Mouse (Mus musculus) lung, embryonic 16.5 days (tissue): ENCODE results near the gene Ccdc30. TPM values are rescaled to one million over a fixed set of nuclear protein-coding genes. Genes with fewer than 3 reads are reported as not detected.

Experiments used
- ATAC-seq: fragments of 200-750 bp; cut with Nextera tagmentation; 2 replicates; pipeline ENCODE4 v1.8.0; 2017; ENCODE audit warnings: low read depth, mild to moderate bottlenecking, moderate library complexity
- H3K27ac ChIP-seq: fragments of 300-500 bp; sonication (generic); 2 replicates; pipeline ENCODE4 v1.5.1; 2014; ENCODE audit warnings: mild to moderate bottlenecking, control low read depth, low read length
- H3K27me3 ChIP-seq: fragments of 300-500 bp; sonication (generic); 2 replicates; pipeline ENCODE4 v1.6.1; 2014; ENCODE audit warnings: low read depth, low read length, mixed read lengths; ENCODE audit not compliant: control insufficient read depth, insufficient read depth
- H3K36me3 ChIP-seq: fragments of 300-500 bp; sonication (generic); 2 replicates; pipeline ENCODE4 v1.6.1; 2014; ENCODE audit warnings: low read length; ENCODE audit not compliant: control insufficient read depth, insufficient read depth
- H3K4me1 ChIP-seq: fragments of 300-500 bp; sonication (generic); replicated peaks from 2 replicates; pipeline ENCODE4 v1.6.1; 2014; ENCODE audit warnings: low read length, mixed read lengths; ENCODE audit not compliant: control insufficient read depth, insufficient read depth
- H3K4me2 ChIP-seq: fragments of 300-500 bp; sonication (generic); 2 replicates; pipeline ENCODE4 v1.6.1; 2014; ENCODE audit warnings: low read depth, low read length, control low read depth
- H3K4me3 ChIP-seq: fragments of 300-500 bp; sonication (generic); 2 replicates; pipeline ENCODE4 v1.5.1; 2014; ENCODE audit warnings: mild to moderate bottlenecking, low read length, control low read depth
- H3K9ac ChIP-seq: fragments of 300-500 bp; sonication (generic); 2 replicates; pipeline ENCODE4 v1.6.1; 2014; ENCODE audit warnings: low read length, control low read depth
- H3K9me3 ChIP-seq: fragments of 300-500 bp; sonication (generic); 2 replicates; pipeline ENCODE4 v1.6.1; 2016; ENCODE audit warnings: low read length; ENCODE audit not compliant: control insufficient read depth
- WGBS: fragments of 180-500 bp; shearing (Covaris S2); extraction: QIAGEN DNeasy Blood & Tissue Kit; methylation state at CpG from one replicate; pipeline ENCODE4 v1.1.7; 2014; 5-methylcytosine and 5-hydroxymethylcytosine counted together
- polyA plus RNA-seq: library from polyadenylated mRNA; unstranded; fragments of >200 nt; fragmentation: Nextera tagmentation; extraction: Ambion mirVana; gene quantifications from 2 replicates; pipeline ENCODE4 v1.2.1, GENCODE M21; 2015

Ccdc30 gene
- polyA plus RNA-seq, 1 experiment from 2014 or later = 6.1 TPM

GRCm38 (mm10) chr4:119422294-119422964, 7.1 kb upstream of the Ccdc30 start, which contains the start of the genes Ppcs and Zmynd12:
TSS of gene Ppcs (minus strand) at chr4:119422420.
TSS of gene Zmynd12 (plus strand) at chr4:119422814.
- Histone ChIP-seq H3K4me2 (peak within 1 kb of the TSS; percentile 78), H3K9ac (peak within 1 kb of the TSS; percentile 92), H3K27me3 (no peaks in the 10 kb centered on the region), H3K9me3 (no peaks in the 10 kb centered on the region), H3K27ac (peak within 1 kb of the TSS; percentile 96), H3K4me3 (peak within 1 kb of the TSS; percentile 79), H3K4me1 (peaks cover 15% of the 10 kb centered on the region), H3K36me3 (no peaks in the 10 kb centered on the region)
- 0% methylated on average over 52 of the region's 52 CpGs for WGBS
- peak; percentile 96 for ATAC-seq

DNA sequence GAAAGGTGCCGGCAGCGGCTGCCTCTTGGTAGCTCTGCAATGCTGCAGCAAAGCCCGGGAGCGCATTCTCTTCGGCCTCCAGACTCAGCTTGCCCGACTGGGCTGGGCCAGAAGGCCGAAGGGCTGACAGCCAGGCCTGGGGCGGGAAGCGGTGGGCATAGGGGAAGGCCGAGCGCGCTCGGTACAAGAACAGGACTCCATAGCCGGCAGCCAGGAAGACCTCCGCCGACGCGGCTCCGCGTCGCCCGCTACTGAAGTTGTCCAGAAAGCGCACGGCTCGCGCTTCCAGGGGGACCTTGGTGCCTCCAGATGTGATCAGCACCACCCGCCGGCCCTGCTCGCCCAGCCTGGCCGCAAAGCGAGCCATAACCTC, 6.6 kb upstream of the Ccdc30 start:
- peaks cover 15% of the 10 kb centered on the region for H3K4me1 ChIP-seq

DNA sequence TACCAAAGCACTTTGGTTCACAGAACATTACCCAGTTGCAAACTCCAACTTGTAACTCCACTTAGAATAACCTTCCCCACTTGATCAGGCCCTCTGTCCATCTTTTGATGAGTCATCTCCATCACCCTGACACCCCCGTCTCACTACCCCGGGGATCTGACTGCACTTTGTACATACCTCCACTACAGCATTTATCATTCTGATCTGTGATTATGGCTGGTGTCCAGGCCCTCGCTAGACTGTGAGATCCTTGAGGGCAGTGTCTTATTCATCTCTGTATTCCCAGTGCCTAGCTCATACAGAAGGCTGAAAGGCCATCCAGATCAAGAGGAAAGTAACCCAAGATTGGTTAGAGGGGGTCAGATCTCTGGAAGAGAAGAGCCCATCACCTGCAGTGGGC, 5.9 kb upstream of the Ccdc30 start:
- H3K27ac ChIP-seq = no peak overlapping the region

More for the DNA sequence above, 6.6 kb upstream of the Ccdc30 start:
- H3K4me3 ChIP-seq = peak overlapping the region; percentile 79
- WGBS = under 1% methylated on average over 31 of the region's 31 CpGs
- H3K9ac ChIP-seq = peak overlapping the region; percentile 92
- ATAC-seq = peak; percentile 63
- peak overlapping the region; percentile 78 for H3K4me2 ChIP-seq
- H3K9me3 ChIP-seq = no peaks in the 10 kb centered on the region
- H3K36me3 ChIP-seq = no peaks in the 10 kb centered on the region
- no peaks in the 10 kb centered on the region for H3K27me3 ChIP-seq
- peak overlapping the region; percentile 96 for H3K27ac ChIP-seq

DNA sequence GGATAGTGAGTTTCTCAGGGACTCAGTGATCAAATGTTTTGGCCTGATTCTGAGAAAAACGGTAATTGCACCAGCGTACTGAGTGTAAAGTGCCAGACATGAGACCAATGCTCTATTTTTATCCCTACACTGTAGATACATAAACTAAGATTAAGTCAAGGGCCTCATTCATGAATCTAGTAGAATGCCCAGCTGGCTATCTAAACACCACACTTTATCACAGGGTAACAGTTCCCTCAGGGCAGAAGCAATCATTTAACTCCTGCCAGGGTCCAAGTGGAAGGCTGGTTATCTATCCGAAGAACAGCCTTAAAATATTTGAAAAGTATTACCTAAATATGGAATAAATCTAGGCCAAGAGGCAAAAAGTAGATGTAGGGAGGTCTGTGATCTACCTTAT, 2.6 kb upstream of the Ccdc30 start:
- Histone ChIP-seq H3K4me2 (no peak overlapping the region), H3K9me3 (no peaks in the 10 kb centered on the region), H3K4me1 (peaks cover 11% of the 10 kb centered on the region), H3K4me3 (no peak overlapping the region), H3K9ac (no peak overlapping the region), H3K27ac (no peak overlapping the region), H3K27me3 (no peaks in the 10 kb centered on the region), H3K36me3 (no peaks in the 10 kb centered on the region)
- ATAC-seq = no peak
- WGBS = 86% methylated on average over 3 of the region's 3 CpGs

More for the DNA sequence above, 5.9 kb upstream of the Ccdc30 start:
- peak overlapping the region; percentile 78 for H3K4me2 ChIP-seq
- H3K4me1 ChIP-seq = peaks cover 15% of the 10 kb centered on the region
- no peak for ATAC-seq
- no peaks in the 10 kb centered on the region for H3K36me3 ChIP-seq
- 24% methylated on average over 3 of the region's 3 CpGs for WGBS
- H3K9me3 ChIP-seq = no peaks in the 10 kb centered on the region
- peak overlapping the region; percentile 92 for H3K9ac ChIP-seq
- H3K27me3 ChIP-seq = no peaks in the 10 kb centered on the region
- peak overlapping the region; percentile 79 for H3K4me3 ChIP-seq

- Histone ChIP-seq H3K36me3 (no peaks in the 10 kb centered on the region), H3K9ac (no peak overlapping the region), H3K4me2 (no peak overlapping the region), H3K9me3 (no peaks in the 10 kb centered on the region), H3K4me1 (peaks cover 16% of the 10 kb centered on the region), H3K27ac (no peak overlapping the region), H3K4me3 (no peak overlapping the region), H3K27me3 (no peaks in the 10 kb centered on the region)
- no peak for ATAC-seq
- WGBS = 69% methylated on average over 3 of the region's 3 CpGs
These were observed 1.9 kb upstream of the Ccdc30 start for GRCm38 (mm10) chr4:119417270-119417669.

- Histone ChIP-seq H3K27me3 (no peaks in the 10 kb centered on the region), H3K4me3 (no peak overlapping the region), H3K27ac (peak overlapping the region; percentile 53), H3K4me2 (0 out of 2 replicates have a peak overlapping the region, but pooled peaks have one; percentile 17), H3K9ac (no peak overlapping the region), H3K9me3 (no peaks in the 10 kb centered on the region), H3K36me3 (no peaks in the 10 kb centered on the region), H3K4me1 (peaks cover 8% of the 10 kb centered on the region; the same call in 1 of the 2 replicates)
- ATAC-seq = peak; percentile 74
- WGBS = 47% methylated on average over 6 of the region's 6 CpGs
These were observed 2.5 kb downstream of the Ccdc30 start for GRCm38 (mm10) chr4:119412791-119413190.

- Histone ChIP-seq H3K9me3 (no peaks in the 10 kb centered on the region), H3K36me3 (no peaks in the 10 kb centered on the region), H3K4me1 (peaks cover 8% of the 10 kb centered on the region; the same call in 1 of the 2 replicates), H3K27me3 (no peaks in the 10 kb centered on the region), H3K4me3 (no peak overlapping the region), H3K27ac (peak overlapping the region; percentile 53), H3K4me2 (no peak overlapping the region), H3K9ac (no peak overlapping the region)
- no peak for ATAC-seq
- 69% methylated on average over 12 of the region's 12 CpGs for WGBS
These were observed 3.3 kb downstream of the Ccdc30 start for GRCm38 (mm10) chr4:119411877-119412650.

- Histone ChIP-seq H3K9ac (no peak overlapping the region), H3K4me1 (no peaks in the 10 kb centered on the region), H3K9me3 (peaks cover 9% of the 10 kb centered on the region), H3K4me2 (no peak overlapping the region), H3K27ac (no peak overlapping the region), H3K36me3 (0 out of 2 replicates have a peak, but pooled peaks cover 3% of the 10 kb centered on the region), H3K4me3 (no peak overlapping the region), H3K27me3 (no peaks in the 10 kb centered on the region)
- 85% methylated on average over 2 of the region's 2 CpGs for WGBS
- ATAC-seq = no peak
These were observed 11.9 kb downstream of the Ccdc30 start for GRCm38 (mm10) chr4:119403431-119403830.

DNA sequence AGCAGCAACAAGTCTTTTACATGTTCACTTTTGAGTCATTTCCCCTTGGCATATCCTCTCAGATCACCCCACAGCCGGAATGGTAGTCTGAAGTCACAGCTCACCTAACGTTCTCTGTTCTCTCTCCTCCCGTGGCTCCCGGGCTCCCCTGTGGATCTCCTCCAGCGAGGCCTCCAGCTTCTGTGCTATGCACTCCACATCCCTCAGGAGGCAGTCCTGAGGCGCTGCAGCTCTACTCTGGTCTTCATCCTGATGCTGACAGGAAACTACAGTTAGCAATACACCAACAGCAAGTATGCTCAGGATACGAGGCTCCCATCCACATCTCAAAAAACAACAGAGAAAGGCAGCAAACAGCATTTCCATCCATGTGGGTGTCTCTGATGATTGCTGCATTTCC, 14.4 kb downstream of the Ccdc30 start:
- Histone ChIP-seq H3K4me3 (no peak overlapping the region), H3K4me1 (no peaks in the 10 kb centered on the region), H3K36me3 (0 out of 2 replicates have a peak, but pooled peaks cover 3% of the 10 kb centered on the region), H3K9me3 (peaks cover 9% of the 10 kb centered on the region), H3K9ac (no peak overlapping the region), H3K27ac (no peak overlapping the region), H3K4me2 (no peak overlapping the region), H3K27me3 (no peaks in the 10 kb centered on the region)
- no peak for ATAC-seq
- 46% methylated on average over 7 of the region's 7 CpGs for WGBS
